In genomic region chr16:91548586-91548985, GRCm38 (mm10) we compare ENCODE assay signal across 10 mouse cellular contexts. TPM values are rescaled to one million over a fixed set of nuclear protein-coding genes. Genes with fewer than 3 reads are reported as not detected.
A peak's percentile ranks its signal among the peaks of the same experiment; 100 is the strongest.
DNase-seq lines count a peak whose midpoint lies in the region; ATAC-seq and TF ChIP-seq lines count a peak whose summit lies in the region.
"Had no signal": no experiment of that assay in that cellular context is flagged by ENCODE, and none has a peak within 500 bp of the region (broad histone marks: within the 10 kb centered on the region; RNA-seq: fewer than 3 reads in every experiment).

No protein-coding gene starts in this region.

- DNase-seq in kidney, adult 9 months = no peak
- peak; percentile 71 for DNase-seq in R1 (ENCODE audit: low read depth, low spot score)
- peak; percentile 74 for DNase-seq in heart, postnatal 0 days (ENCODE audit: low spot score)
- no peak for DNase-seq in urinary bladder, postnatal 14 days (ENCODE audit: low spot score)
- no peak for DNase-seq in cerebellum, postnatal 25 days
- DNase-seq in ovary, adult 18-20 months (ENCODE audit: low spot score) = no peak
- DNase-seq: right cerebral cortex, postnatal 4 days had no signal

- no peak overlapping the region for H3K27ac ChIP-seq in kidney, embryonic 14.5 days (ENCODE audit: low read depth, low read length)
- peak overlapping the region; percentile 93 for H3K27ac ChIP-seq in heart, postnatal 0 days (ENCODE audit: low read depth)
- peak overlapping the region; percentile 96 for H3K27ac ChIP-seq in macrophage

- TF ChIP-seq EP300 in heart, postnatal 0 days (IDR thresholded peaks at IDR 0.05; ENCODE audit: low read depth) = no peak

- peak overlapping the region; percentile 18; the same call in 1 of the 2 replicates for H3K4me3 ChIP-seq in kidney, embryonic 14.5 days (ENCODE audit: low read length)
- peak overlapping the region; percentile 84 for H3K4me3 ChIP-seq in heart, postnatal 0 days (ENCODE audit: low read depth, low read length)
- peak overlapping the region; percentile 84 for H3K4me3 ChIP-seq in macrophage (ENCODE audit: inconsistent target)

- H3K9me3 ChIP-seq in kidney, embryonic 14.5 days (ENCODE audit: control insufficient read depth, low read length) = no peaks in the 10 kb centered on the region
- no peaks in the 10 kb centered on the region for H3K9me3 ChIP-seq in heart, postnatal 0 days (replicated peaks; ENCODE audit: control insufficient read depth, low read length)

- no peak for ATAC-seq in kidney, embryonic 14.5 days (ENCODE audit: low FRiP score, low TSS enrichment)
- no peak for ATAC-seq in heart, postnatal 0 days (ENCODE audit: insufficient read depth, low read depth)
- ATAC-seq: Patski had no signal

- H3K9ac ChIP-seq in kidney, embryonic 14.5 days (ENCODE audit: low read depth, low read length) = peak overlapping the region; percentile 31; the same call in 1 of the 2 replicates
- peak overlapping the region; percentile 89 for H3K9ac ChIP-seq in heart, postnatal 0 days (replicated peaks; ENCODE audit: low read depth, low read length)

- no peak for TF ChIP-seq CTCF in heart, postnatal 0 days (IDR thresholded peaks at IDR 0.05; ENCODE audit: low read depth)

- WGBS in kidney, embryonic 14.5 days = 34% methylated on average over 5 of the region's 5 CpGs
- 10% methylated on average over 5 of the region's 5 CpGs for WGBS in heart, postnatal 0 days
- WGBS in macrophage (ENCODE audit: missing documents) = 28% methylated on average over 5 of the region's 5 CpGs

- peaks cover 38% of the 10 kb centered on the region for H3K4me1 ChIP-seq in kidney, embryonic 14.5 days (ENCODE audit: control insufficient read depth, insufficient read depth, low read length)
- H3K4me1 ChIP-seq in heart, postnatal 0 days (ENCODE audit: control insufficient read depth, insufficient read depth) = peaks cover 59% of the 10 kb centered on the region

- peaks cover 65% of the 10 kb centered on the region for H3K79me2 ChIP-seq in macrophage (ENCODE audit: inconsistent target)

- peak overlapping the region; percentile 18 for H3K4me2 ChIP-seq in kidney, embryonic 14.5 days (replicated peaks; ENCODE audit: low read depth, low read length)
- peak overlapping the region; percentile 92 for H3K4me2 ChIP-seq in heart, postnatal 0 days (ENCODE audit: low read depth, low read length)

- H3K27me3 ChIP-seq in kidney, embryonic 14.5 days (ENCODE audit: control insufficient read depth, insufficient read depth, low read length) = no peaks in the 10 kb centered on the region
- H3K27me3 ChIP-seq in heart, postnatal 0 days (ENCODE audit: control insufficient read depth, insufficient read depth, low read length) = no peaks in the 10 kb centered on the region
- H3K27me3 ChIP-seq: Patski had no signal

- H3K36me3 ChIP-seq in kidney, embryonic 14.5 days (ENCODE audit: control insufficient read depth, insufficient read depth, low read length) = no peaks in the 10 kb centered on the region
- no peaks in the 10 kb centered on the region for H3K36me3 ChIP-seq in heart, postnatal 0 days (replicated peaks; ENCODE audit: control insufficient read depth, insufficient read depth, low read length)
- H3K36me3 ChIP-seq in macrophage (ENCODE audit: inconsistent target) = peaks cover 20% of the 10 kb centered on the region; the same call in 1 of the 2 replicates

RNA-seq across cellular contexts. Expression of gene Ifngr2, which starts 1.7 kb away (rescaled TPM):
- polyA plus RNA-seq in kidney, embryonic 14.5 days (2014; fragmentation: Nextera tagmentation; extraction: Ambion mirVana) = 36.0 and 45.7 TPM in 2 replicates
- 77.7 and 87.6 TPM in 2 replicates for total RNA-seq in heart, postnatal 0 days (2014; rRNA removed; ENCODE audit: low replicate concordance)
- polyA plus RNA-seq in heart, postnatal 0 days (2015; fragmentation: Nextera tagmentation; extraction: Ambion mirVana) = 149 and 175 TPM in 2 replicates
- 10 to 100 TPM; 29.9 to 65.9 (median 45.2) TPM for total RNA-seq in macrophage (2018; cell fraction: chromatin; rRNA removed)
- total RNA-seq in macrophage (2018; cell fraction: cytosol; rRNA removed) = 100 to 1,000 TPM in 21 of 26 experiments, 10 to 100 TPM in 5; 91.2 to 131 (median 118) TPM
- 100 to 1,000 TPM in 3 of 26 experiments, 10 to 100 TPM in 23; 53.5 to 110 (median 76.6) TPM for total RNA-seq in macrophage (2018; cell fraction: nucleus; rRNA removed)
- 53.8 to 84.8 TPM (median 83.9 TPM) in 3 replicates for polyA plus RNA-seq in macrophage (2018)

RNA-seq across cellular contexts. Expression of gene Tmem50b, which starts 49.0 kb away (rescaled TPM):
- 20.0 and 34.7 TPM in 2 replicates for polyA plus RNA-seq in kidney, embryonic 14.5 days (2014; fragmentation: Nextera tagmentation; extraction: Ambion mirVana)
- total RNA-seq in heart, postnatal 0 days (2014; rRNA removed; ENCODE audit: low replicate concordance) = 54.6 and 62.6 TPM in 2 replicates
- polyA plus RNA-seq in heart, postnatal 0 days (2015; fragmentation: Nextera tagmentation; extraction: Ambion mirVana) = 51.1 and 55.7 TPM in 2 replicates
- 10 to 100 TPM in 4 of 26 experiments, 1 to 10 TPM in 22; 2.1 to 25.5 (median 6.7) TPM for total RNA-seq in macrophage (2018; cell fraction: chromatin; rRNA removed)
- total RNA-seq in macrophage (2018; cell fraction: cytosol; rRNA removed) = 10 to 100 TPM; 18.3 to 42.3 (median 27.8) TPM
- total RNA-seq in macrophage (2018; cell fraction: nucleus; rRNA removed) = 10 to 100 TPM; 11.6 to 43.2 (median 22.6) TPM
- polyA plus RNA-seq in macrophage (2018) = 30.7 to 45.3 TPM (median 34.4 TPM) in 3 replicates

Comparison
In these comparisons a context has a peak if more than half of its experiments do, and no peak if none do; other contexts are left out.
1. H3K4me3 ChIP-seq: peak in every context shown above with its lines; median percentile 84 in heart, postnatal 0 days; 84 in macrophage; 18 in kidney, embryonic 14.5 days.
2. DNase-seq: peak in R1 (single experiment) and heart, postnatal 0 days (single experiment); none in kidney, adult 9 months (single experiment), urinary bladder, postnatal 14 days (single experiment), cerebellum, postnatal 25 days (0 of 2) and ovary, adult 18-20 months (single experiment).